Mouse (Mus musculus): ENCODE results near the gene Cd300ld3. TPM values are rescaled to one million over a fixed set of nuclear protein-coding genes. Genes with fewer than 3 reads are reported as not detected.

Gene Cd300ld3
- polyA plus RNA-seq (2012; rRNA removed): 41.5 and 45.3 TPM in 2 replicates

DNA sequence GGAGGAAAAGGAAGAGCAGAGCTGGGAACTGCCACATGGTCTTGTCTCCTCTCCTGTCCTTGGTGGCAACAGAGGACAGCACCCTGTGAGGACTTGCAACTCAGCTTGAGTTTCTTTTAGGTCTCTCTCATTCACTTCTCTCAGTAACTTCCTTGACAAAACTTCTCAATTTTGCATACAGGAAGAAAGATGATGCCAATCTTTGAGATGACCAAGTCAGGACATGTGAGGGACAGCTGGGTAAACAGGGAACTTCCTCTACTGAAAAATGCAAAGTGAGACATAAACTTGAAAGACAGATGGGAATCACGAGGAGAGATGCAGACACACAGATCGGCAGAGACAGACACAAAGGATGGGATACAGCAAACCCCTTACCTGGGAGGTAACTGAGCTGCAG, at the start of gene Cd300ld3:
TSS of gene Cd300ld3 (minus strand) at position 151 of the 400 bp plus-strand sequence.
- whole genome bisulfite sequencing: 64% methylated on average over 2 of the region's 2 CpGs
- Histone ChIP-seq H3K36me3 (ENCODE audit: control insufficient read depth, insufficient read depth, low read length) (no peaks in the 10 kb centered on the region), H3K27ac (ENCODE audit: control insufficient read depth, insufficient read depth, low read length) (no peak within 1 kb of the TSS), H3K4me3 (ENCODE audit: control insufficient read depth, insufficient read depth, low read length) (no peak within 1 kb of the TSS), H3K4me1 (replicated peaks; ENCODE audit: control insufficient read depth, insufficient read depth, low read length) (no peaks in the 10 kb centered on the region), H3K27me3 (ENCODE audit: control insufficient read depth, insufficient read depth, low read length) (no peaks in the 10 kb centered on the region)
- DNase-seq: no peak
- no peak for TF ChIP-seq POLR2A (IDR thresholded peaks at IDR 0.05; ENCODE audit: control insufficient read depth, extremely low read depth, insufficient read depth, low read length, poor library complexity)
- TF ChIP-seq CTCF (IDR thresholded peaks at IDR 0.05; ENCODE audit: borderline replicate concordance, control insufficient read depth, extremely low read depth, insufficient read depth, low read length, poor library complexity): no peak

DNA sequence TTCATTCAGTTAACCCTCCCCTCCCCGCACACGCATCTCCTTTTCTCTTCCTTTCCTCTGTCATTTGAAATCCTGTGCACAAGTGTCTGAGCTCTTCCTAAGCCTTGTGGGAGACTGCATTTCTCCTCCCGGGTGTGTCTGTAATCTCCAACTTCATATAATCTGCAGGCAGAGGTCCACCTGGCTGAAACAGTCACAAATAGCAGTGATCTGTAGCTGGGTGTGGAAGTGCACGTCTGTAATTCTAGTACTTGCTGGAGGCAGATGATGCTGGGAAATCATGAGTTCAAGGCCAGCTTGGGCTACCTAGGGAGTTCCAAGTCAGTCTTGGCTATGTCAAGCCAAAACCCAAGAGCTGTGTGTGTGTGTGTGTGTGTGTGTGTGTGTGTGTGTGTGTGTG, 43.9 kb upstream of the Cd300ld3 start:
- 37% methylated on average over 4 of the region's 4 CpGs for WGBS
- no peak for TF ChIP-seq CTCF (IDR thresholded peaks at IDR 0.05; ENCODE audit: borderline replicate concordance, control insufficient read depth, extremely low read depth, insufficient read depth, low read length, poor library complexity)
- no peak for TF ChIP-seq POLR2A (IDR thresholded peaks at IDR 0.05; ENCODE audit: control insufficient read depth, extremely low read depth, insufficient read depth, low read length, poor library complexity)
- Histone ChIP-seq H3K27ac (ENCODE audit: control insufficient read depth, insufficient read depth, low read length) (no peak overlapping the region), H3K27me3 (ENCODE audit: control insufficient read depth, insufficient read depth, low read length) (no peaks in the 10 kb centered on the region; the same call in 1 of the 2 replicates), H3K4me3 (ENCODE audit: control insufficient read depth, insufficient read depth, low read length) (no peak overlapping the region), H3K4me1 (replicated peaks; ENCODE audit: control insufficient read depth, insufficient read depth, low read length) (0 out of 2 replicates have a peak, but pooled peaks cover 2% of the 10 kb centered on the region), H3K36me3 (ENCODE audit: control insufficient read depth, insufficient read depth, low read length) (no peaks in the 10 kb centered on the region)
- DNase-seq: no peak

DNA sequence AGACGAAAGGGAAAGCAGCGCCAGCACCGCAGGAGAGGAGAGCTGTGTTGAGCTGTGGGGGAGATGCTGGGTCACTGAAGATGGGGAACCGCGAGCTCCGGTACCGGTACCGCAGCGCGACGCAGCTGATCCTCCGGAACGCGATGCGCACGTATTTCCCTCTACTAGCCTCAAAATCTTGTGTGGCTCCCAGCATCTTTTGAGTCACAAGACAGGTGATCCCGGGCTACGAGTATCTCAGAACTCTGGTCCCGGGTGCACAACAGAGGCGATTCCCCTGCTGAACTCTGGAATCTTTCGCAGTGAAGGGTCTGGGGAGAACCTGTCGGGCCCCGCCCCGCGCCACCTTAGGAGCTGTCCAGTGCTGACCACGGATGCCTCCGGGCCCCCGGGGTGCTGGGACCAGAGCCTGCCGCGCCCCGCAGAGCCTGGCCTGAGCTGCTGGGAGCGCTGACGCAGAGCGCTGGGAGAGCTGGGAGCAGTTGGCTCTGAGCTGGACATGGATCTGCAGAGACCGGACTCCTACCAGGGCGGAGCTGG, 43.2 kb upstream of the Cd300ld3 start, which contains the start of gene Rab37:
TSS of gene Rab37 (plus strand) at position 70 of the 540 bp plus-strand sequence.
- DNase-seq: no peak
- TF ChIP-seq CTCF (IDR thresholded peaks at IDR 0.05; ENCODE audit: borderline replicate concordance, control insufficient read depth, extremely low read depth, insufficient read depth, low read length, poor library complexity) (no peak), POLR2A (IDR thresholded peaks at IDR 0.05; ENCODE audit: control insufficient read depth, extremely low read depth, insufficient read depth, low read length, poor library complexity) (no peak)
- Histone ChIP-seq H3K27me3 (ENCODE audit: control insufficient read depth, insufficient read depth, low read length) (no peaks in the 10 kb centered on the region; the same call in 1 of the 2 replicates), H3K27ac (ENCODE audit: control insufficient read depth, insufficient read depth, low read length) (no peak within 1 kb of the TSS), H3K4me1 (replicated peaks; ENCODE audit: control insufficient read depth, insufficient read depth, low read length) (0 out of 2 replicates have a peak, but pooled peaks cover 2% of the 10 kb centered on the region), H3K4me3 (ENCODE audit: control insufficient read depth, insufficient read depth, low read length) (no peak within 1 kb of the TSS), H3K36me3 (ENCODE audit: control insufficient read depth, insufficient read depth, low read length) (no peaks in the 10 kb centered on the region)
- 6% methylated on average over 36 of the region's 36 CpGs for WGBS

DNA sequence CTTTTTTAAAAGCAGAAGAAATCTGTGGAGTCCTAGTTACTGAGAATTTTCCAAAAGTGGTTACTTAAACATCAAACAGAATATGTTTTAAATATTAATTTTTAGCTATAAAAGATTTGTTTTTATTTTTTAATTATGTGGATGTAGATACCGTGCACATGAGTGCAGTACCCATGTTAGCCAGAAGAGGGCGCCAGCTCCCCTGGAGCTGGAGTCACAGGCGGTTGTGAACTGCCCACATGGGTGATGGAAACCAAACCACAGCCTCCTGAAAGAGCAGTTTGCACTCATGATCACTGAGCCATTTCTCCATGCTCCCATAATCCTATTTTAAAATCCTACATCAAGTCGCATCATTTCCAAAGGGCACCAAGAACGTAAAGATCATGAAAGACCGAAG, 41.6 kb upstream of the Cd300ld3 start:
- Histone ChIP-seq H3K27me3 (ENCODE audit: control insufficient read depth, insufficient read depth, low read length) (no peaks in the 10 kb centered on the region; the same call in 1 of the 2 replicates), H3K27ac (ENCODE audit: control insufficient read depth, insufficient read depth, low read length) (no peak overlapping the region), H3K36me3 (ENCODE audit: control insufficient read depth, insufficient read depth, low read length) (no peaks in the 10 kb centered on the region), H3K4me3 (ENCODE audit: control insufficient read depth, insufficient read depth, low read length) (no peak overlapping the region), H3K4me1 (replicated peaks; ENCODE audit: control insufficient read depth, insufficient read depth, low read length) (0 out of 2 replicates have a peak, but pooled peaks cover 2% of the 10 kb centered on the region)
- TF ChIP-seq CTCF (IDR thresholded peaks at IDR 0.05; ENCODE audit: borderline replicate concordance, control insufficient read depth, extremely low read depth, insufficient read depth, low read length, poor library complexity) (peak; percentile 81; the same call in 1 of the 2 replicates), POLR2A (IDR thresholded peaks at IDR 0.05; ENCODE audit: control insufficient read depth, extremely low read depth, insufficient read depth, low read length, poor library complexity) (no peak)
- 69% methylated on average over 6 of the region's 6 CpGs for WGBS
- DNase-seq: no peak

DNA sequence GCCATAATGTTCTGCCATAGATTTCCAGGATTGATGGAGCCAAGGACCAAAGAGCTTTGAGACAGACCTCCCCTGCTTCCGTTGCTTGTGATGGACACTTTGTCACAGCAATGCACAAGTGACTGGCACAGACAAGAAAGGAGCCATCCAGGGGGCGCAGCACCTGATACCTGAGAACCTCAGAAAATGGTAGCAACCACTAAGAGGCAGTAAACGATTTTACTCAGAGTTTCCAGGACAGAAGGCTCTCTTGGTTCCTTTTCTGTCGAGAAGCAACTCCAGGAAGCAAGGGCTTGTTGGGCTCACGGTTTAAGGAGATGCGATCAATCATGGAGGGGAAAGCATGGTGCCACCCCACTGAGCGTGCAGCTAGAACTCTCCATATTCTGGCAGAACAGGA, 38.0 kb upstream of the Cd300ld3 start:
- no peak for DNase-seq
- no peaks in the 10 kb centered on the region for H3K36me3 ChIP-seq (ENCODE audit: control insufficient read depth, insufficient read depth, low read length)
- no peak overlapping the region for H3K27ac ChIP-seq (ENCODE audit: control insufficient read depth, insufficient read depth, low read length)
- 43% methylated on average over 7 of the region's 7 CpGs for WGBS
- TF ChIP-seq POLR2A (IDR thresholded peaks at IDR 0.05; ENCODE audit: control insufficient read depth, extremely low read depth, insufficient read depth, low read length, poor library complexity) (no peak), CTCF (IDR thresholded peaks at IDR 0.05; ENCODE audit: borderline replicate concordance, control insufficient read depth, extremely low read depth, insufficient read depth, low read length, poor library complexity) (no peak)
- no peaks in the 10 kb centered on the region; the same call in 1 of the 2 replicates for H3K27me3 ChIP-seq (ENCODE audit: control insufficient read depth, insufficient read depth, low read length)
- H3K4me3 ChIP-seq (ENCODE audit: control insufficient read depth, insufficient read depth, low read length): no peak overlapping the region
- 0 out of 2 replicates have a peak, but pooled peaks cover 2% of the 10 kb centered on the region for H3K4me1 ChIP-seq (replicated peaks; ENCODE audit: control insufficient read depth, insufficient read depth, low read length)

DNA sequence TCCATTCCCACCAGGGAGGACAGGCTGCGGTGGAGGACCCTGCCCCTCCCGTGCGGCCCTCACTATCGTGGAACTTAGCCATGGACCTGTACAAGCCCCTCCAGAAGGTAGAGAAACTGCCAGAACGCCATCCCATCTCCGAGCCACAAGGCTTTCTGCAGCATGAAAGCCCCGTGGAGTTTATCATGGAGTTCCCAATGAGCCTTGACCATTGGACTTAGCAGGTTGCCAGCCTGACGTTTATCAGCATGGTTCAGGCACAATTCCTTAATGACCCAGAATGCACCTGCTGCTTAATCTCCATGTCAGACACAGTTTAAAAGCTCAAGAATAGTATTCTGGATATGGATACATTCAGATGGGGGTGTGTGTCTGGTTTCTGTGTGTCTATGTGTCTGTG, 36.9 kb upstream of the Cd300ld3 start:
- 0 out of 2 replicates have a peak, but pooled peaks cover 2% of the 10 kb centered on the region for H3K4me1 ChIP-seq (replicated peaks; ENCODE audit: control insufficient read depth, insufficient read depth, low read length)
- H3K27ac ChIP-seq (ENCODE audit: control insufficient read depth, insufficient read depth, low read length): no peak overlapping the region
- TF ChIP-seq POLR2A (IDR thresholded peaks at IDR 0.05; ENCODE audit: control insufficient read depth, extremely low read depth, insufficient read depth, low read length, poor library complexity) (no peak), CTCF (IDR thresholded peaks at IDR 0.05; ENCODE audit: borderline replicate concordance, control insufficient read depth, extremely low read depth, insufficient read depth, low read length, poor library complexity) (no peak)
- H3K4me3 ChIP-seq (ENCODE audit: control insufficient read depth, insufficient read depth, low read length): no peak overlapping the region
- no peaks in the 10 kb centered on the region; the same call in 1 of the 2 replicates for H3K27me3 ChIP-seq (ENCODE audit: control insufficient read depth, insufficient read depth, low read length)
- WGBS: 89% methylated on average over 8 of the region's 8 CpGs
- DNase-seq: no peak
- H3K36me3 ChIP-seq (ENCODE audit: control insufficient read depth, insufficient read depth, low read length): no peaks in the 10 kb centered on the region
